Mouse (Mus musculus) hindbrain, embryonic 12.5 days (tissue): ENCODE results near the gene Dner. TPM values are rescaled to one million over a fixed set of nuclear protein-coding genes. Genes with fewer than 3 reads are reported as not detected.

ENCODE experiments used
- ATAC-seq: fragments of 200-750 bp; cut with Nextera tagmentation; 2 replicates; pipeline ENCODE4 v1.8.0; 2017; ENCODE audit warnings: moderate TSS enrichment; ENCODE audit not compliant: low FRiP score
- H3K27ac ChIP-seq: fragments of 300-500 bp; sonication (generic); 2 replicates; pipeline ENCODE4 v1.5.1; 2016; ENCODE audit warnings: mild to moderate bottlenecking
- H3K27me3 ChIP-seq: fragments of 300-500 bp; sonication (generic); 2 replicates; pipeline ENCODE4 v1.6.1; 2016; ENCODE audit warnings: mild to moderate bottlenecking
- H3K36me3 ChIP-seq: fragments of 300-500 bp; sonication (generic); 2 replicates; pipeline ENCODE4 v1.6.1; 2016; ENCODE audit warnings: mild to moderate bottlenecking
- H3K4me1 ChIP-seq: fragments of 300-500 bp; sonication (generic); 2 replicates; pipeline ENCODE4 v1.6.1; 2016
- H3K4me2 ChIP-seq: fragments of 300-500 bp; sonication (generic); replicated peaks from 2 replicates; pipeline ENCODE4 v1.6.1; 2016; ENCODE audit warnings: mild to moderate bottlenecking
- H3K4me3 ChIP-seq: fragments of 300-500 bp; sonication (generic); 2 replicates; pipeline ENCODE4 v1.5.1; 2016; ENCODE audit warnings: mild to moderate bottlenecking
- H3K9ac ChIP-seq: fragments of 300-500 bp; sonication (generic); 2 replicates; pipeline ENCODE4 v1.6.1; 2016; ENCODE audit warnings: mild to moderate bottlenecking, moderate library complexity
- H3K9me3 ChIP-seq: fragments of 300-500 bp; sonication (generic); replicated peaks from 2 replicates; pipeline ENCODE4 v1.6.1; 2016; ENCODE audit warnings: mild to moderate bottlenecking
- WGBS: fragments of 180-500 bp; shearing (Covaris S2); methylation state at CpG from one replicate; pipeline ENCODE4 v1.1.7; 2016; 5-methylcytosine and 5-hydroxymethylcytosine counted together
- microRNA-seq: library from miRNA; unstranded; fragments of <30 nt; microRNA quantifications from one replicate; pipeline ENCODE4, GENCODE M21; 2017
- polyA plus RNA-seq: library from polyadenylated mRNA; unstranded; fragments of >200 nt; fragmentation: Nextera tagmentation; extraction: Ambion mirVana; gene quantifications from 2 replicates; pipeline ENCODE4 v1.2.1, GENCODE M21; 2016

Gene Dner
- polyA plus RNA-seq, 1 experiment from 2014 or later = 130 TPM

DNA sequence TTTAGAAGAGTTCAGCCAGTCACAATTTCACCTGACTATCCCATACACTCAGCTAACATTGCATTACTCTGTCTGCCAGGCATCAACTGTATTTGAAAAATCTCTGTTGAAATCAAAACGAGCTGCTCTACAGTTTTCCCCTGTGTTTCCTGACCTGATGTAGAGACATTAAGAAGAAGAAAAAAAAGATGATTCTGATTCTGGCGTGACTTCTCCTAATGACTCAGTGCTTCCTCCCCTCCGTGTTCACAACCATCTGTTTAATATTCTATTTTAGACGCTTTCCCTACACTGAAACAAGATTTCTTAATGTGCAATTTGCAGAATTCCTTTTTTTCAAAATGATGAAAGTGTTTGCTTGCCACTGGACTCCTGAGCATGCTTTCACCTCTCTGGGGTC lies 374.7 kb downstream of the Dner start:
- Histone ChIP-seq H3K9me3 (no peaks in the 10 kb centered on the region), H3K9ac (no peak overlapping the region), H3K4me3 (no peak overlapping the region), H3K36me3 (no peaks in the 10 kb centered on the region), H3K27me3 (no peaks in the 10 kb centered on the region), H3K4me1 (no peaks in the 10 kb centered on the region), H3K27ac (no peak overlapping the region), H3K4me2 (no peak overlapping the region)
- 78% methylated on average over 4 of the region's 4 CpGs for WGBS
- no peak for ATAC-seq

Small RNAs within 50 kb of the gene (microRNA-seq; reads per million reads assigned to microRNA genes)
- 1.6 reads per million for gene Mir5126

Other genes starting within 250 kb of the Dner start
- gene Fbxo36, start 143.6 kb upstream of the Dner start, polyA plus RNA-seq = 8.6 and 10.8 TPM in 2 replicates
- 109 and 118 TPM in 2 replicates for gene Trip12, start 144.3 kb upstream of the Dner start, polyA plus RNA-seq
- gene Slc16a14, start 238.9 kb upstream of the Dner start, polyA plus RNA-seq = 8.3 and 9.0 TPM in 2 replicates